Mouse (Mus musculus) spleen, adult 12 weeks (tissue): ENCODE results near the gene Aldh1a3.

Experiments
- DNase-seq: peaks from one replicate; pipeline ENCODE4 v3.0.0; 2022; ENCODE audit warnings: low spot score

Gene Aldh1a3

DNA sequence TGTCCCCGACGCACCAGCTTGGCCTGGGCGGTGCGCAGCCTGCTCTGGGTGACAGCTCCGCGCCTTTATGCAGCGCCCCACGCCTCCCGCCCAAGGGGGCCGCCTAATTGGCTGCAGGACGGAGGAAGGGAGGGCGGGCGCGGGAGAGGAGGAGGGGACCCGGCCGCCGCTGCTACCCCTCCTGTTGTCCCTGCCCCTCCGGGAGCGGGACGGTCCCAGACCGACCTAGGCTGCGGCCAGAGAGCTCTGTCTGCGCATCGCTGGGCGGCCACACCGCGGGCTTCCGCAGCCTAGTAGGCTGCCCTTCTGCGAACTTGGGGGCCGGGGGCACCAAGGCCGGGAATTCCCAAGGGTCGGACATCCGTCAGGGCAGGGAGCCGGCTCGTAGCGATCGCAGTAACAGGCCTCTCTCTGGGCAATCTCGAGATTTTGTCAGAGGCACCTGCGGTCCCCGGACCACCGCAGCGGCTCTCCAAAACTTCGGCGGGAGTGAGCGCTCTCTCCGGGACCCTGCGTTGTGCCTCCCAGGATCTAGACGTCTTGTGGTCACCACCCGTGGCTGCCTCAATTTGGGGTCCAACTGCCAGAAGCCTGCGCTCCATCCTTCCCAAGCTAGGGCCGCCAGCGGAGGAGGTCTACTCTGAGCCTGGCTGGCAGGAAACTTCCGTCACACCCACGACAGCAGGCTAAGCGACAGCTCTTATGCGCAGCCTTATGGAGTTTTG, at the start of gene Aldh1a3:
Gene Aldh1a3, minus strand, starts transcription at position 81 of the 725 bp plus-strand sequence.
- no peak for DNase-seq

DNA sequence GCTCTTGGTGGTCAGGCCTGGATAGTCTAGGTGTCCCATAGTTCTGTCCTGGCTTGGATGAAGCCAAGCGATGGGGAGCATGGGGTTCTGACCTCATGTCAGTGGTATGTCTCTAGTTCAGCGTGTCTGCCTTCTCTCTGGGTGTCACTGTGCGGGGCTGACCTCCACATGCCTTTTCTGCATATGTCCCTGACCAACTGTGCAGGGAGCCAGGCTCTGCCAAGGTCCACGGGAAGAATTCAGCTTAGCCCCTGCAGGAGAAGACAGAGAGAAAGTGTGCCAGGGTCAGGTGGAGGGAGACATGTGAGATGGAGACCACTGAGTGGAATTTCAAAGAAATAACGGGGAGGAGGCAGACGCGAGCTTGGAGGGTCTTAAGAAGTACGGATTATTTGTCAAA, 49.0 kb upstream of the Aldh1a3 start:
- DNase-seq: no peak

DNA sequence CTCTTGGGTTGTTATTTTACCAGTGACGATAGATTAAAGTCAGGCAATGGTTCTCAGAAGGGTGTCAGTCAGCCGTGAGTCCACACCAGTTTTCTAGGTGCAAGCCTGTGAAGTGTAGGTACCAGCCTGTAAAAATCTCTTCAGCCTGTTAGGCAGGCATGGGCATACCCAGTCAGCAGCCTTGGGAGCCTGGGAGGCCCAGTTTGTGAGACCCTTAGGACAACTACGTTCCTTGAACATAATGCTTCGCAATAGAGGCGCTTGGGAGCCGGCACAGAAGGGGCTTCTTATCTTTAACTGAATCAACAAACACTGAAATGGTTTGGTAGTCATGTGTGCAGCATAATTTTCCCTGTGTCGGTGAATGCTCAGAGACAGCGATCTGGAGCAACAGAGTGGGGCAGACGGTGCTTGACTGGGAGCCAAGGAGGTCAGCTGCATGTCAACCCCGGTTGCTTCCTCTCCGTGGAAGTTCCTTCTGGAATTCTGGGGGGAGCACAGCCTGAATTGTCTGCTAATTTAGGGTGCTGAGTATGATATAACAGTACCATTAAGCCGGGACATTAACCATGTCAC, 44.4 kb upstream of the Aldh1a3 start:
- no peak for DNase-seq

DNA sequence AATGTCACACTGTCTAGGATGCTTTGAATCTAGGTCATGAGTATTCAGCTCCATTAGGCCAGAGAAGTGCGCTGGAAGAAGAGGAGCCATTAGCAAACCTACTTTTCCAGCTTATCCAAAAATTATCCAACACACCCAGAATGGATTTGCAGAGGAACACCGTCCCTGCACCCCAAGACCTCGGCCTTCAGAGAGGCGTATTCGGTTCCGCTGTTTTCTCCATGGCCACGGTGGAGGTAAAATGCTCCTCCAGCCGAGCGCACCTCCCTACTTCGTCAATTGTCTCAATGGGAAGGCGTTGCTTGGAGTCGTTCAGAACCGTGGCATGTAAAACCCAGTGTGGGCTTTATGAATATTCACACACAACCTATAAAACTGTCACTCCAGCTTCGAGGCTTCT, 39.3 kb upstream of the Aldh1a3 start:
- no peak for DNase-seq

DNA sequence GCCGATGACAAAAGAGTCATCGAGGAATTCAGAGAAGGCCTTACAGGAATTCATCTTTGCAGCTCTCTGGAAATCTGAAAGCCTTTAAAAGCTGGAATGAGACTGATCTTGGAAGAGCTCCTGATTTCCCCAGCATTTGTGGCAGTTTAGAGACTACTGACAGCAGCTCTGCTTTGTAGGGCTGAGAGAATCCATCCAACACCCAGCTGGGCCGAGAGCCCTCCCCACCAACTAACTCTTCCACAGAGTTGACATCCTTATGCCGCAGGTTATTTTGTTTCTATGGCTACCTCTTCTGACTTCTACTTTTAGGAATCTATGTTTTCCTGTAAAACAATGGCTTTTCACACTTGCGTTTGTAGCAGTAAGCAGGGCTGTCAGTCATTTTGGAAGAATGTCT, 37.9 kb upstream of the Aldh1a3 start:
- no peak for DNase-seq

DNA sequence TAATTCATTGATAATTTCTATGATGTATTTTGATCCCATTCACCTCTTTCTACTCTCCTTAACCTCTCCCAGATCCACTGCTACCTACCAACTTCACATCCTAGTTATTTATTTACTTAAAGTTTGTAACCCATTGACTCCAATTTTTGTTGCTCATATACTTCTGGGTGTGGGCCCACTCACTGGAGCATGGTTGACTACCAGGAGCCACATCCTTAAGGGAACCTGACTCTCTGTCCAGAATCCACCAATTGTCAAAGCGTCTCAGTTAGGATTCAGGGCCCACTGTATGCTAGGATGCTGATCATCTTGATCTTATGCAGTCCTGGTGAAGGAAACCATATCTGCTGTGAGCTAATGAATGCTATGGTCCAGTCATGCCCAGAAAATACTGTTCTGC, 35.8 kb upstream of the Aldh1a3 start:
- no peak for DNase-seq

DNA sequence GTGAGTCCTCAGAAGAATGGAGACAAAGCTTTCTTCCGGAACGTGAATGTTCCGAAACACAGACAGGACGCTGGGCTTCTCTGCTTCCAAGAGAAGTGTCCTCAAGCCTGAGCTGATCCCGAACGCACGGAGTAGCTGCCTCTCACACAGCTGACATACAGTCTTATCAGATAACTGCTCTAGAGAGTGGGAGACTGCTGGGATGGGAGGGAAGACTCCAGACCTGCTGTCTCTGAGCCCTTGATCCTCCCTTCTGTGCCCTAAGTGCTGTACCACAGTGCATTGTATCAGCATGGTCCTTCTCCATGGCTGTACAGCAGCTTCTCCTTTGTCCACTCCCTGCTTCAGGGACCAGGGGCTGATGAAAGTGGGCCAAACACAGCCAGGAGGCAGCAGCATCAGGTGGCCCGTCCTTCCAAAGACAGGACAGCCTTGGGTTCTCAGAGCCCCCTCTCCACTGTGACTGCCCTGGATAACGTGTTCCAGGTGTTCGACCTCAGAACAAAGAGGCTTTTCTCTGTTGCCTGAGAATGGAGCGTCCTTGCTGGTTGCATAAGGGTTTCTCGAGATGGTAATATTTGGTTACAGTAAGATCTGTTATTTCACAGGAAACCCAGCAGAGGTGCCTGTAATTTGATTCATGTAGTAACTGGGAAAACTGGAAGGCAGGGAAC, 24.4 kb upstream of the Aldh1a3 start:
- no peak for DNase-seq

DNA sequence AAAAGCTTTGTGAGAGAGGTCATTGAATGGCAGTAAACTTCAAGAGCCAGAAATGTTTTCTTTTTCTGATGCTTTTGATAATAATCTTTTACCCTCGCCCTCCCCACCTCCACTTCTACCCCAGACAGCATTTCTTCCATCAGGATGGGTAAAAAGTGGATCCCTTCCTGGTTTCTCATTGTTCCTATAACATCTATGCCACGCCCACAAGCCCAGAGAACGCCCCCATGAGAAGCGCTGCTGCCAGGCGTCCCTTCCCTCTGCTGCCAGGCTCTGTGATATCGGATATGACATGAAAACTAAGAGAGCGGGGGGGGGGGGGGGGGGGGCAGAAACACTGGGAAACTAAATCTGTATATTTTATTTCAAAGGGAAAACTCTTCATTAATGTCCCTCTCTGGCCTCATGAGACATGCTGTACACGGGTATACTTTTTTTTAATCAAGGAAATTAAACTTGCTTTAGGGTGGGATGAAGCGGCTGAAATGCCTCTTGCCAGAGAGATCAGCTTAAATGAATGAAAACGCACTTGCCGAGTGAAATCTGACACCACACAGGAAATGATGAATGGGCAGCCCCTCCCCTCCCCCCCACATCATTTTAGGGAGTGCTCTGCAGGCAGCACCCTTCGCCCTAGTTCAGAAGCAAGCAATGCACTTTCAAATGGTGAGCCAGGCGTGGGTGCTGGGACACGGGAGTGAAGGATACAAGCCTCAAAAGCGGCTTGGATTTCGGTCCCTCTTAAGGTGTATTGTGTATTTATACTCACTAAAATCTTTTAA, 22.8 kb upstream of the Aldh1a3 start:
- DNase-seq: no peak

DNA sequence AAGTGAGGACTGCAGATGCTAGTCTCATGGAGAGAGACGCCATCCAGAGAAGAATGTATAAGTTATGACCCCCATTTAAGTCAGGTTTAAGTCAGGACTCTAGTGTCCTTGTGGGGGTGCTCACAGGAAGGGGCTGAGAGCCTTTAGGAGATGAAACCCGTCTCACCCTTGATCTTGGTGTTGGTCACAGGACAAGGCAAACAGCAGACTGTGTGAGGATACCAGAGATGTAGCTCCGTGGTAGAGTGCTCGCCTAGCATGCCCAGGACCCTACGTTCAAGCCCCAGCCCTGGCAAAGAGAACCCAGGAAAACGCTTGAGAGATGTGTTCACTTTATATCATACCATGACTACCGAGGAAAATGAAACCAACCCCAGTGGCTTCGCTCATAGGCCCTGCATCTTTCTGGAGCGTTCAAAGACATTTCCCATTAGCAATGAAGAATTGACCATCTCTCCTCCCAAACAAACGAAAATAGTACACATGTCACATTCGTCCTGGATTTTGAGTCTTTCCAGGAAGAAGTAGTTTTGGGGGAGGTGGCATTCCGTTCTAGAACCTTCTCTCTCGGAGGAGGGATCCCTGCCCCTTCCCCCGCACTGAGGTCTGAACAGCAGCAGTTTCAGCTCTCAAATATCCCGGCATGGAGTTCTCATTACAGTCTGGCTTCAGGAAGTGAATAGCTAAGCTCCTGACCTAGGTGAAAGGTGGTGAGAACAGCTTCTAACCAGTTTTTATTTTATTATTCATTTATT, 21.6 kb upstream of the Aldh1a3 start:
- DNase-seq: no peak

DNA sequence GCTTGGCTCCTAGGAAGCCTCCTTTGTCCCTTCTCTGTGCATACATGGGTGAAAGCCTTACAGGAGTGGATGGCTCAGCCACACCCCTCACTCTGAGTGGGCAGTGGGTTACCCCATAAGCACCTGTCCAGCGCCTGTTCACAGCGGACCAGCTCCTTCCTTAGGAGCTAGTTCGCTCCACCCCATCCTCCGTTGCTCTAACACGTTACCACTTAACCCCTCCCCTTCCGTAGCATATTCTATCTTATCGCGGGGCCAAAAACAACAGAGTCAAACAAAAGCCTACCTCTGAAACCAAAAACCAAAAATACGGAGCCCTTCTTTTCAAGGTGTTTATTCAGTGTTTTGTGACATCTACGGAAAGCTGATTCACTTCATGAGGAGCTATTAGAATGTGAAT, 21.0 kb upstream of the Aldh1a3 start:
- no peak for DNase-seq

DNA sequence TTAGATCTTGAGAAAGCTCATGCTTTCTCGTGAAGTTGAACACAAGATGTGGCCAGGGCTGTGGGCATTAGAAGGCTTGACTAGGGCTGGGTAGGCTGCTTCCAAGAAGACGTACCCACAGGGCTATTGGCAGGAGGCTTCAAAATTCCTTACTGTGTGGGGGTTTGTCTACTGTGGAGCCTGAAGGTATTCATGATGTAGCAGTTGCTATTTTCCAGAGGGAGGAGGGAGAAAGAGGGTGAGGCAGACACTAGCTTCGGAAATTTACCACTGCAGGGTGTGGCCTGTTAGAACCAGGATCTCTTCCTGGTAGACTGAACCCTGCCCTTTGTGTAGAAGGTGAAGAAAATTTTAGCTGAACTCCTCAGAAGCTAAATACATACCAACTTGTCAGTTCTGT, 19.5 kb upstream of the Aldh1a3 start:
- DNase-seq: no peak

DNA sequence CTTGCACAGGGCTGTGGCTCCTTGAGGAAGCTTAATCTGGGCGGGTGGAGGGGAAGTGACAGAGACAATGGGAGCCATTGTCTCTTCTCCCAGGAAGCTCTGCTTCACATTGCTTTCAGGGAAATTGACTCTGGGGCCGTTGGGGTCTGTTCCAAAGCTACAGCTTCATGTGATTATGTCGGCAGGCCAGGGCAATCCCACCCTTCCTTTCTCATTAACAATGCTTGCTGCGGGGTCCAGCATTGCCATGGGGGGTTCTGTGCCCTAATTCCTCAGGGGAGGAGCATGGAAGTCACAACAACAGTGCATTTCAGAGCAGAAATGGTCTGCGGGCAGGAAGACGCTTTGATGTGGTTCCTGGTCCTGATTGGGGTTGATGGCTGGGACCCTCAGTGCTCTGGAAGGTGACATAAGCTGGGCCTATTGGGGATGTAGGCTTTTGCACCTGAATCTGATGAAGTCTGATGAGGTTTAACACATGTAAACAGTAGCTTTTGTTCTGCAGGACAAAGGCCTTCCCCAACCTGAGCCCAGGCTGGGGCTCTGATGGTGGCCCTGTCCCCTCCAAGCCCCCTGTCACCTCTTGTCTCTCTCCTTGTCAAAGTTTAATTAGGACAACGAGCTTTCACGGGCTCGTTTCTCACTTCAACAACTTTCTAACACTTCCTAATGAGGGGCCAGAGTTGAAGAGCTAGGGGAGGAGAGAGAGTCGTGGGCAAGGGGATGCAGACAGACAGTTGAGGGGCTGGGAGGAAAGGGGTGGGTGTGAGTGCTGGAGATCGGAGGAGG, 18.0 kb upstream of the Aldh1a3 start:
- DNase-seq: no peak

DNA sequence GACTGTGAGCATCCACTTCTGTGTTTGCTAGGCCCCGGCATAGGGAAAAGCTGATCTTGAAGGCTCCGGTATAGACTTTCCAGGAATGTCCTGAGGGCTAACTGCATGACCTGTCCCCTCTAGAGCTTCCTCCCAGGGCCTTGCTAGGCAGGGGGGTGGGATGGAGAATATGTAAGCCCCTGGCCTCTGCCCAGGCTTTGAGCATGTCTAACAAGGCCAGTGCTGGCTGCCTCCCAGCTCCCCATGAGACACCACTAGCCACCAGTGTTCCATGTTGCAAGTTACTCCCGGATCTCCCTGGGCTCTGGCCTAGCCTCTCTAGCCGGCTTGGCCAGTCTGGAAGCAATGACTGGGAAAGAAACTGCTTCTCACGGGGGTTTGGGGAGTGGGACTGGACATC, 17.4 kb upstream of the Aldh1a3 start:
- no peak for DNase-seq

DNA sequence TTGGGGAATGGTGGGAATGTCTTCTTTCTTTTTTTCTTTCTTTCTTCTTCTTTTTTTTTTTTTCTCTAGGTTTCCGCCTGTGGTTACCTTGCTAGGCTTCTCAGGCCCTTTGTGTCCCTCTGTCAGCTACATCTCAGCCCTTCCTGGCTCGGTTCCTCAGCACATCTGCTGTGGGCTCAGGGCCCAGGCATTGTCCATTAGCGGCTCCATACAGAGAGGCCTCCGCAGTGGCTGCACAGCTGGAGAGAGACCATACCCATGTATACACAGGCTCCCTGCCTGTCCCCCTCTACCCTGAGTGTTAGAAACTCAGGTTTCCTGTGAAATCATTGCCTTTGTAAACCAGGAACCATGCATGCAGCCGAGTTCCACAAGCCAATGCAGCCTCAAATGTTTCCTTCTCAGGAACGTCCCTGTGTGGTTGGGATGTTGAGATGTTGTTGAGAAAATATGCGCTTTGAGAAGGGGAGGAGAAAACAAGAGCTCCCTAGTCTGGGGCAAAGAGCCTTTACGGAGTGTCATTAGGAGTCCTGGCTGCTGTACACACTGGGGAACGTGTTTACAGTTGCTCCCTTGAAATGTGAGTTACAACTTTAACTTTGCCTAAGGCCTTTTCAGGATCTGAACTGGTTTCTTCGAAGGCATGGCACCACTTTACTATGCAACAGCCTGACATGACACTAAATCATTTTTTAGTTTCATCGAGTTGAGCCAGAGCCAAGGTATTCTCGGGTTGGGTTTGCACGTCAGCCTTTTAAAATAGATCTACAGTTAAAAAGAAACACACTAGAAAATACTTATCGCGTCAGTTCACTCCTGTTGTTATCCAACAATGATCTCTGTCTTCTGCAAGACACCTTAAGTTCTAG, 15.4 kb upstream of the Aldh1a3 start:
- DNase-seq: no peak

DNA sequence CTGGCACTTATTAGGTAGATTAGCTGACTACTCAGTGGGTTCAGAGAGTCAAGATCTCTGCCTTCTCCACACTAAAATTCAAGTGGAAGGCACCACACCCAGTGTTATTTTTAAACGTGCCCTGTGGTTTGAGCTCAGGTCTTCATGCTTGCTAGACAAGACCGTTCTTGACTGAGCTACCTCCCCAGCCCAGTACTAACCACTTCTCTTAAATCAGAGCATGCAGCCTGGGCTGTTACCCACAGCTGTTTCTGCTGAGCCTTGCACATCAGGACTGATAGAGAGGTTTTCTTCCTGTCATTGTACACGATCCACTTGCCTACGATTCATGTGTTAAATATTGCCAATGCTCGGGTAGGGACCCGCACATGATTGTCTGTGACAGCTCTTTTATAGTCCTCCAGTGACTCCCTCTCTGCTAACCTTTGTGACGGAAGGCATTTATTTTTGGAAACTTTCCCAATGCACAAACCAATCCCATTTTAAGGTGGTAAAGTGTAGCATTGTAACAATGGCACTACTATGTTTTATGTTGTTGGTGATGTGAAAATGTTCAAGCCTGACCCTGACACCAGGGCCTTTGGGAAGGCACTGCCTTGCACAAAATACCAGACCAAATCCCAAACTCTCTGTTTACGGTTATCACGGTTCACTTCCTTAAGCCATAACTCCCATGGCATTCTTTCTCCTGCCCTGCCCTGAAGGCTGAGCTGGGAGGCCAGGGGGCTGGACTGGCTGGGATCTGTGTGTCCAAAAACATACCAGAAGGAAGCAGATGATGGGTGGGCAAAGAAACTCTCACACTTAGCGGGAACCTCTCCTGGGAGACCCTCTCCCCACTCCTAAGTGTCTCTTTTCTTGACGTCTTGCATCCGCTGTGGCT, 11.7 kb upstream of the Aldh1a3 start:
- no peak for DNase-seq

DNA sequence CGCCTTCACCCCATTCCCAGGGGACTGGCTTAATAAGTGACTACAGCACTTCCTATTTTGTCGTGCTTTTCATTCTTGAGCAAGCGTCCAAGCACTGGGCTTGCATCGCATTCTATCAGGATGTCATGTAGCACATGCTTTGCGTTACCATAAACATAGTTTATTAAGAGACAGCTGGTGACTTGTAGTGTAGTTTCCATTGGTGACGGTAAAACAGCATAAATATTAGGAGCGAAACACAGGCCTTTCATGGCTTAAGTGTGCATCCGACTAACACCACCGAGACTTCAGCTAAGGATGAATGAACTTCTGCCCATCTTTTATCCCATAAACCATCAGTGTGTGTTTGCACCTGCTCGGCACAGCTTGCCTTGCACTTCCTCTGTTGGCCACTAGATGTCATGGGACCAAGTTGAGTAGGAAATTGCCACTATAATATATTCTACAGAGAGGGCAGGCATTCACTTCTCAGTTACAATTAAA, 7.2 kb upstream of the Aldh1a3 start:
- peak; percentile 7 for DNase-seq

DNA sequence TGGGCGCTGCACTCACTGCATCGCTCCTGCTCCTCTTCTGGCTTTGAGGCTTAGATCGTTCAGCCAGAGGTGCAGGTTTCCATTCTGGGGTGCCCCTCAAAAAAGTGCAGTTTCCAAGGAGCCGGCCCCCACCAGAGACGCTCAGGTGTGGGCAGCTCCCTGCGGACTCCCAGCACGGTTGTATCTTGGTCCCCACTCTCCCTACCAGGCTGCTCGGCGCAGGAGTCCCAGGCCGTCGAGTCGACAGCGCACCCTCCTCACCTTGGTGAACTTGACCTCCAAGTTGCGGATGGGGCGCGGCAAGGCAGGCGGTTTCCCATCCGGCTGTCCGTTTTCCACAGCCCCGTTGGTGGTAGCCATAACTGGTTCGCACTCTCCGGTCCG, 272 bp downstream of the Aldh1a3 start:
- DNase-seq: no peak

DNA sequence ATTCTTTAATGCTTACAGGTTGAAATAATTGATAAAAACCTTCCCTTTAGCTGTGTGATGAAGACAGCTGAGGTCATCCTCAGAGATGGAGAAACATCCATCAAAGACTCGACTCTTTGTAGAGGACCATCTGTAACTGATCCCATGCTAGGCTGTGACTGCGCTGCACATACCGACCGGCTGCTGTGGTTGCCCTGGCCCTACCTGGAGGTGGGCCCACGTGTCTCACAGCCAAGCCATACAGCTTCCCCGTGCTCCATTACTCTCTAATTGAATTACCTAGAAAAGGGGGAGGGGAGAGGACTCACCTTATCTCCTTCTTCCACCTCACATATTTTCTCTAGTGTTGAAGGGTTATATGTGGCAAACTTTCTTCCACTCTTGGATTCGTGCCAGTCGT, 5.4 kb downstream of the Aldh1a3 start:
- no peak for DNase-seq

DNA sequence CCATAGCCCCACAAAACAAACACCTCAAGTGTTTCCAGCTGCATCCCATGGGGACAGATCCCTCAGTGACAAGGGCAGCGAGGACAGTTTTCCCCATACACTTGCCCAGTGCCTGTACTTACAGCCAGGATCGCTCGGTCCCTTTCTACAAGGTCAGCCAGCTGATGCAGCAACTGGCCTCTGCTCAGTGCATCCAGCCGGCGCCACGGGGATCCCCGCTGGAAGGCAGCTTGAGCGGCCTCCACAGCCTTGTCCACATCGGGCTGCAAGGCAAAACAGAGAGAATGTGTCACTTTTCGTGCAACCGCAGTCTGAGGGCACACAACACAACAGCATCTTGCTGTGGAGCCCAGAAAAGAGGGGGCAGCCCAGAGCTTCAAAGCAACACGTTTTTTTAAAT, 8.3 kb downstream of the Aldh1a3 start:
- DNase-seq: no peak
